Mouse (Mus musculus) lung, adult 2 months (tissue): ENCODE data around the gene Pdcd7.

Experiments used
- CTCF ChIP-seq: fragments of 200-500 bp; IDR thresholded peaks from 2 replicates; pipeline ENCODE4 v1.5.1; 2011; ENCODE audit warnings: mild to moderate bottlenecking, low read length, control low read depth; ENCODE audit not compliant: insufficient read depth
- POLR2A ChIP-seq: fragments of 200-500 bp; IDR thresholded peaks from 2 replicates; pipeline ENCODE4 v1.6.1; 2011; ENCODE audit warnings: low read depth, mild to moderate bottlenecking, control low read depth, low read length, borderline replicate concordance; ENCODE audit errors: extremely low read depth

- TF ChIP-seq CTCF, result no peak
- TF ChIP-seq POLR2A, result no peak
Measured at GRCm38 (mm10) chr9:65363684-65364083, 17.8 kb downstream of the Pdcd7 start.
